Mouse (Mus musculus): Measurements from ENCODE around the gene Padi3. TPM values are rescaled to one million over a fixed set of nuclear protein-coding genes. Genes with fewer than 3 reads are reported as not detected.

Padi3 gene
- polyA plus RNA-seq, 1 experiment from 2014 or later: not detected

GRCm38 (mm10) chr4:140842909-140843308 lies 32.5 kb upstream of the Padi3 start:
- POLR2A ChIA-PET: no interaction called here

GRCm38 (mm10) chr4:140837879-140838278 lies 27.4 kb upstream of the Padi3 start:
- in situ Hi-C loops (cut with MboI; ENCODE audit: low pct_unique_long_range_greater_than_20kb): no loop called here
- no peak for TF ChIP-seq CTCF (IDR thresholded peaks at IDR 0.05)
- CTCF ChIA-PET: no interaction called here
- POLR2A ChIA-PET: no interaction called here
- H3K27me3 ChIP-seq: no peaks in the 10 kb centered on the region
- DNase-seq (ENCODE audit: low read depth, low spot score) (peak; percentile 59), ATAC-seq (peak; percentile 54)

More at GRCm38 (mm10) chr4:140842909-140843308, 32.5 kb upstream of the Padi3 start:
- no peak for TF ChIP-seq CTCF (IDR thresholded peaks at IDR 0.05)
- in situ Hi-C loops (cut with MboI; ENCODE audit: low pct_unique_long_range_greater_than_20kb): no loop called here
- CTCF ChIA-PET: no interaction called here
- ATAC-seq (no peak), DNase-seq (ENCODE audit: low read depth, low spot score) (no peak)
- H3K27me3 ChIP-seq: no peaks in the 10 kb centered on the region

- ChIA-PET POLR2A (no interaction called here), CTCF (no interaction called here)
- DNase-seq (ENCODE audit: low read depth, low spot score) (no peak), ATAC-seq (peak; percentile 44)
- in situ Hi-C loops (cut with MboI; ENCODE audit: low pct_unique_long_range_greater_than_20kb): no loop called here
- no peaks in the 10 kb centered on the region for H3K27me3 ChIP-seq
- TF ChIP-seq CTCF (IDR thresholded peaks at IDR 0.05): no peak
These were observed 25.9 kb upstream of the Padi3 start for GRCm38 (mm10) chr4:140836208-140836866.

GRCm38 (mm10) chr4:140835682-140836081 lies 25.2 kb upstream of the Padi3 start:
- ATAC-seq (no peak), DNase-seq (ENCODE audit: low read depth, low spot score) (no peak)
- ChIA-PET POLR2A (no interaction called here), CTCF (no interaction called here)
- H3K27me3 ChIP-seq: no peaks in the 10 kb centered on the region
- in situ Hi-C loops (cut with MboI; ENCODE audit: low pct_unique_long_range_greater_than_20kb): no loop called here
- no peak for TF ChIP-seq CTCF (IDR thresholded peaks at IDR 0.05)

- no peak for TF ChIP-seq CTCF (IDR thresholded peaks at IDR 0.05)
- no peaks in the 10 kb centered on the region for H3K27me3 ChIP-seq
- CTCF ChIA-PET: no interaction called here
- in situ Hi-C loops (cut with MboI; ENCODE audit: low pct_unique_long_range_greater_than_20kb): loop anchor here (5.0 kb wide), 1 partner anchor 123 kb away; no protein-coding TSS in a partner anchor
- DNase-seq (ENCODE audit: low read depth, low spot score) (no peak), ATAC-seq (no peak)
- POLR2A ChIA-PET: interaction anchor here (0.5 kb wide), 1 partner anchor 730 kb away, joined by 3 read pairs; no protein-coding TSS in a partner anchor
These were observed 24.0 kb upstream of the Padi3 start for GRCm38 (mm10) chr4:140834327-140834934.

GRCm38 (mm10) chr4:140832821-140833220 lies 22.4 kb upstream of the Padi3 start:
- in situ Hi-C loops (cut with MboI; ENCODE audit: low pct_unique_long_range_greater_than_20kb): loop anchor here (5.0 kb wide), 1 partner anchor 124 kb away; no protein-coding TSS in a partner anchor
- POLR2A ChIA-PET: no interaction called here
- H3K27me3 ChIP-seq: no peaks in the 10 kb centered on the region
- CTCF ChIA-PET: no interaction called here
- DNase-seq (ENCODE audit: low read depth, low spot score) (no peak), ATAC-seq (no peak)
- no peak for TF ChIP-seq CTCF (IDR thresholded peaks at IDR 0.05)

- no peaks in the 10 kb centered on the region for H3K27me3 ChIP-seq
- in situ Hi-C loops (cut with MboI; ENCODE audit: low pct_unique_long_range_greater_than_20kb): loop anchor here (5.0 kb wide), 1 partner anchor 125 kb away; no protein-coding TSS in a partner anchor
- POLR2A ChIA-PET: interaction anchor here (0.5 kb wide), 1 partner anchor 37 kb away, joined by 3 read pairs; no protein-coding TSS in a partner anchor
- DNase-seq (ENCODE audit: low read depth, low spot score): no peak
- CTCF ChIA-PET: no interaction called here
- no peak for ATAC-seq
- no peak for TF ChIP-seq CTCF (IDR thresholded peaks at IDR 0.05)
These were observed 21.4 kb upstream of the Padi3 start for GRCm38 (mm10) chr4:140831808-140832207.

GRCm38 (mm10) chr4:140827237-140827636 lies 16.8 kb upstream of the Padi3 start:
- ATAC-seq (no peak), DNase-seq (ENCODE audit: low read depth, low spot score) (no peak)
- CTCF ChIA-PET: no interaction called here
- TF ChIP-seq CTCF (IDR thresholded peaks at IDR 0.05): no peak
- POLR2A ChIA-PET: no interaction called here
- in situ Hi-C loops (cut with MboI; ENCODE audit: low pct_unique_long_range_greater_than_20kb): no loop called here
- no peaks in the 10 kb centered on the region for H3K27me3 ChIP-seq

GRCm38 (mm10) chr4:140825942-140826341 lies 15.5 kb upstream of the Padi3 start:
- ChIA-PET POLR2A (no interaction called here), CTCF (no interaction called here)
- no peak for DNase-seq (ENCODE audit: low read depth, low spot score)
- no peaks in the 10 kb centered on the region for H3K27me3 ChIP-seq
- no peak for ATAC-seq
- no peak for TF ChIP-seq CTCF (IDR thresholded peaks at IDR 0.05)
- in situ Hi-C loops (cut with MboI; ENCODE audit: low pct_unique_long_range_greater_than_20kb): no loop called here

- TF ChIP-seq CTCF (IDR thresholded peaks at IDR 0.05): no peak
- DNase-seq (ENCODE audit: low read depth, low spot score): no peak
- in situ Hi-C loops (cut with MboI; ENCODE audit: low pct_unique_long_range_greater_than_20kb): no loop called here
- no peak for ATAC-seq
- POLR2A ChIA-PET: no interaction called here
- H3K27me3 ChIP-seq: no peaks in the 10 kb centered on the region
- CTCF ChIA-PET: interaction anchor here (1.1 kb wide), 1 partner anchor 62 kb away, joined by 3 read pairs; no protein-coding TSS in a partner anchor
These were observed 11.5 kb upstream of the Padi3 start for GRCm38 (mm10) chr4:140821988-140822387.

- no peak for ATAC-seq
- no peak for TF ChIP-seq CTCF (IDR thresholded peaks at IDR 0.05)
- DNase-seq (ENCODE audit: low read depth, low spot score): no peak
- no peaks in the 10 kb centered on the region for H3K27me3 ChIP-seq
- ChIA-PET POLR2A (no interaction called here), CTCF (interaction anchor here (1.2 to 1.4 kb wide), 2 partner anchors 58 to 85 kb away, joined by 3 read pairs; no protein-coding TSS in a partner anchor)
- in situ Hi-C loops (cut with MboI; ENCODE audit: low pct_unique_long_range_greater_than_20kb): no loop called here
These were observed 7.0 kb upstream of the Padi3 start for GRCm38 (mm10) chr4:140817413-140817812.

Data from Patski (cell line).